Mouse (Mus musculus) retina, postnatal 7 days (tissue): ENCODE results near the gene Ptprb.
A peak's percentile ranks its signal among the peaks of the same experiment; 100 is the strongest.

Experiments used
- DNase-seq: peaks from one replicate; pipeline ENCODE4 v3.0.0-alpha.2; 2012; ENCODE audit warnings: low read depth, low spot score

The Ptprb gene

DNA sequence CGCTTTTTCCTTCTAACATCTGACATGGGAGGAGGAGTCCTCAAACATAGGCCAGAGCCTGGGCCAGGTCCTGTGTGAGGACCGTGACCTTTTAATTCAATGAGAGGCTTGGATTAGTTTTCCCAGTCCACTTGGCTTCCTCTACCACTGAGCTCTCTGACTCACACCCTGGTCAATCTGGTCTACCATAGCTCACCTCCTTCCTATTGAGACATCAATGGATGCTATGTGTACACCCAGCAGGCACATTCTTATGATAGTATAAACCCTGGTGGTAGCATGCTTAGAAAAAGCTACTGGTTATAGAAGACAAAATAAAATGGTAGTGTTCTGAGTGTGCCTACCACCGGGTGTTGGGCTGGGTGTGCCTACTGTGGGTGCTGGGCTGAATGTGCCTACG, 21.1 kb downstream of the Ptprb start:
- DNase-seq = no peak

DNA sequence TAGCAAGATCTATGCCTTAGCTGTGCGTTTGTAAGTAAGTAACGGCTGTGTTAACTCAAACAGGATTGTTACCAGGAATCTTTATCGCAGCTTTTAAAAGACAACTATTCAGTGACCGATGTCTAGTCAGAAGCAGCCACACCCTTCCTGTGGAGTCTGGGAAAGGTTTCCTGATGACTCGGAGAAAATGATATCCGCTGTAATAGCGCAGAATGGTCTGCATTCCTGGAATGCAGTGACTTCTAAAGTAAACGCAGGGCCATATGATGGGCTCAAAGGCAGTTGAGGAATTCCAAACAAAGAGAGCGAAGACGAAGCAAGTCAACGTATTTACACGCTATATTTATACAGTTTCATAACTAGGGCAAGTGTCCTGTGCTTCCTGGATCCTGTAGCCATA, 22.5 kb downstream of the Ptprb start:
- DNase-seq = no peak

DNA sequence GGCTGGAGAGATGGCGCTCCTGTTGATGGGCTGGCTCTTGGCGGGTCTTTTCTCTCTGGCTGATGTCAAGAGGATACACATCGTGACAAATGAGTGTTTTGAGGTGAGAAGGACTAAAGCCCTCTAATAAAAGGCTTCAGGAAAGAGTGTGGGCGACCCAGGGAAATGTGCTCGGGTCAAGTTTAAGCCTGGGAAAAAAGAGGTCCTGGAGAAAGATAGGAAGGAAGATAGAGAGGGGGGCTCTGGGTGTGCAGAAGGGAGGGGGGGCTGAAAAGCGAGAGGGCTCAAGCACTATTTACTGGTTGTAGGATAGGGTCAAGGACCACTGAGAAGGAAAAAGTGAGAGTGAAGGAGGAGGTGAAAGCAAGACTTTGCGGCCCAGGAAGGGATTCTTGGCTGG, 25.5 kb downstream of the Ptprb start:
- no peak for DNase-seq

DNA sequence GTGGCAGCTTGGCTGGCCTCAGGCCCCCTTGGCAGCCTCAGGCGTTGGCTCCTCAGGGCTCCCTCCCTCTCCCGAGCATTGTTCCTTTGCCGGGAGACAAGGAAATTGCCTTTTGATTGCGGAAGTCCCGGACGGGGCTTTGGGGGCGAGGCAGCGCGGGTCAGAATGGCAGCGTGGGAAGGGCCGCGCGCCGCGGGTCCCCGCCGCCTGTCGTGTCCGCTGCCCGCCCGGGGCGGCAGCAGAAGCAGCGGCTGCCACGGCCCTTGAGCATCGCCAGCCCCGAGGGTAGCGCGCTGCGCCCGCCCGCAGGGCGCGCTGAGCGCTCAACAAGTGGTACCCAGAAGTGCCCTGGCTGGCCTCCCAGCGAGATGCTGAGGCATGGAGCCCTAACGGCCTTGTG, 25.9 kb downstream of the Ptprb start:
- no peak for DNase-seq

DNA sequence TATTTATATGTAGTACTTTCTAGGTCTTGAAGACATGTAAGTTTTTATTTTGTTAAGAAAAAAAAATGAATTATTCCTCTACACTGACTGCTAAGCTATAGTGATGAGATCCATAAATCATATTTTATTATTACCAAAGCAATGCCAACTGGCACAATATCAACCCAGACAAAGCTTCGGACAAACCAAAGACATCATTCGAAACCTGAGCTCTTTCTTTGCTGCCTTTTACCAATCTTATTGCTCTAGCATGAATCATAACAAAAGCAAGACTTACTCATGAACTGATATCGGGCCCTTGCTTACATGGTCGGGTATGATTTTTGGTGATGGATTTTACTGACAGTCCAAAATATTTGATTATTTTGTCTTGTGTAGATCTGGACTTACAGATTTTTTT, 29.0 kb downstream of the Ptprb start:
- DNase-seq = no peak

DNA sequence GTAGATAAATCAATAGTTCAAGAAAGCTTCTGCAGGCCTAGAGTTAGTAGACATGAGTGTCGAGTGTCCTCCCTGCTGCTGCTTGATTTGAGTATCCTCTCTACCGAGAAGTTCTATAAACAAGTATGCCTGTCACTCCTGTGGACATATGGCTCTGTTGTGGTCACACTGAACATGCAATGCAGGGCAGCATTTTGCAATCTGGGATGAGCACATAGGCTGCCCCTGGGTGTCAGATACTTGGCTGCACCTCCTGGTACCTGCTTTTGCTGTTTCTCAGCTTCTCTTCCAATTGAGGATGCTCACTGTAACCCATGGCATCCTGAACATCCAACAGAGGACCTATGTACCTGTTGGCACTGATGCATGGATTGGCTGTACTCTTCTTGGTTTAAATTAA, 34.1 kb downstream of the Ptprb start:
- DNase-seq = no peak

DNA sequence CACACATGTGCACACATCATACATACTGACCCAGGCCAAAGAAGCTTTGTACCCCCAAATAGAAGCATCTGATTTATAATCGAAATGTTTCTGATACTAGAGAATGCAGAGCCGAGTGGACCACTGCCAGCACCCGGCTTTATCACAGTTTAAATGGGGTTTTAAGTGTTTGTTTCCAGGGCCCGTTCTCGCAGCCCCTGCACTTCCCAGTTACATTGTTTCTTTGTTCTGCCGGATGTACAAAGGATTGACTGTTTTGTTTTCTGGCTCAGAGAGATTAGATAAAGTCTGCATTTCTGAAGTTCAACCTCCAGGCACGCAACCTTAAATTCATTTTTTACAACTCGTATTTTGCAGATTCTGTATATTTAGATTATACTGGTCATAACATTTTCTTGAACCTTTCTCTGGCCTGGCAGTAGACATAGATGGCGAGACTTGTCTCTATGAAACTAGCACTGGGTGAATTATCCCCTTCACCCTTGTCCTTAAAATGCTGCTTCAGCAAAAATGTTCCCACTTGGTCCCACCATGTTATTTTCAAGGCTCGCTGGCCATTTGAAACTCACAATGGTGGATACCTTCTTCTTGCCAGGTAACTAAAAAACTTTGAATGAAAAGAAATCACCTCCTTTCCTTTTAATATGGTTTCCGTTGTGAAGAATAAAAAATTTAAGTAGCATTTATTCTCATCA, 35.3 kb downstream of the Ptprb start:
- DNase-seq = no peak

DNA sequence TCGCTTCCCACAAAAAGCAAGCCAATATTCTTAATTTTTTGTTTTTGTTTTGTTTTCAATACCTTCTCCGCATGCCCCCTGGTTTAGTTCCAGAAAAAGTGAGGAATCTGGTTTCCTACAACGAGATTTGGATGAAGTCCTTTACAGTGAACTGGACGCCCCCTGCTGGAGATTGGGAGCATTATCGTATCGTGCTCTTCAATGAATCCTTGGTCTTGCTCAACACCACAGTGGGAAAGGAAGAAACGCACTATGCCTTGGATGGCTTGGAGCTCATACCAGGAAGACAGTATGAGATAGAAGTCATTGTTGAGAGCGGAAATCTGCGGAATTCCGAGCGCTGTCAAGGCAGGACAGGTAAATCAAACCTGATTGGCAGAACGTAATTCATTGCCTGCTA, 43.9 kb downstream of the Ptprb start:
- peak; percentile 56 for DNase-seq

DNA sequence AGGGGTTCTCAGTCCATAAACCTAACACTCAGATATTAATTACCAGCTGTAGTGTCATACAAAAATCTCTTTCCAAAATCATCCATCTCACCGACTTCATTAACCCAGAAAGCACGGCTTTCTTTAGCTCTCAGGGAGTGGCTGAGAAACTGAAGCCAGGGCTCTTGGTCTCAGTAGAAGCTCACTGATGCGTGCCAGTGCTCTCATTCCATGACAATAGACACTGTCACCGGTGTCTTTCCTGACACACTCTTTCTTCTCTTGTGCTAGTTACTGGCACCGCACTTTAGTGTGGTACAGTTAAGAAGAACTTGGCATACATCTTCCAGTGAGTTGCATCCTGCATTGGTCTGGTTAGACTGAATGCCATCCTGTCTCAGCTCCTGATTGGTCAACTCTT, 53.8 kb downstream of the Ptprb start:
- DNase-seq = no peak

DNA sequence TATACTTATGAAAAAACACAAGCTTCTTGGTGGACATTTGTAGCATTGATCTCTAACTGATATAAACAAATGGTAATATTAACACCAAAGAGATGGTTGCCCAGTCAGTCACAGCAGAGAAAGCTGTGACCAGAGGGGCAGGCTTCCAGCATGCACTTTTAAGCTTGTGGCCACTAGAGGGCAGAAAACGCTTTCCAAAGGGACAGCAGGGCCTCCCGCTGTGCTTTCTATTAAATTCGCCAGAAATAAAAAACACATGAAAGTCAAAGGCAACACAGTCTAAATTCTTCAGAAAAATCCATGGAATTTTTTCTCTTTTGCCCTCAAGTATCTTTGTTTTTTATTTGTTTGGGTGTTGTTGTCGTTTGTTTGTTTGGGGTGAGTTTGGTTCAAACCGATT, 55.1 kb downstream of the Ptprb start:
- peak; percentile 67 for DNase-seq

DNA sequence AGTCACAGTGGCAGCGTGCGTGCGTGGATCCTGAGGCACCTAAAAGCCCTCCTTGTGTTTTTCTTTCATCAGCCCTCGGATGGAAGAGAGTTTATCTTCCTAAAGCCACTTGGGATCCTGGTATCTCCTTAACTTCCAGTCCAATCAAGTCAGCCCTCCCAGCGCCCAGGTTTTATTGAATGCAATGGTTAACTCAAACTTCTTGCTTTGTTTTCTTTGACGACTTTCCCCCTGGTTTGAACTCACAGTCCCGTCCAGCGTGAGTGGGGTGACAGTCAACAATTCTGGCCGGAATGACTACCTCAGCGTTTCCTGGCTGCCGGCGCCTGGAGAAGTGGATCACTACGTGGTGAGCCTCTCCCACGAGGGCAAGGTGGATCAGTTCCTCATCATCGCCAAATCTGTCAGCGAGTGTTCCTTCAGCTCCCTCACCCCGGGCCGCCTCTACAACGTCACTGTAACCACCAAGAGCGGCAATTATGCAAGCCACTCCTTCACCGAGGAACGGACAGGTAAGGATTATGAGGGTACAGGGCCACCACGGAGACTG, 55.7 kb downstream of the Ptprb start:
- DNase-seq = no peak

DNA sequence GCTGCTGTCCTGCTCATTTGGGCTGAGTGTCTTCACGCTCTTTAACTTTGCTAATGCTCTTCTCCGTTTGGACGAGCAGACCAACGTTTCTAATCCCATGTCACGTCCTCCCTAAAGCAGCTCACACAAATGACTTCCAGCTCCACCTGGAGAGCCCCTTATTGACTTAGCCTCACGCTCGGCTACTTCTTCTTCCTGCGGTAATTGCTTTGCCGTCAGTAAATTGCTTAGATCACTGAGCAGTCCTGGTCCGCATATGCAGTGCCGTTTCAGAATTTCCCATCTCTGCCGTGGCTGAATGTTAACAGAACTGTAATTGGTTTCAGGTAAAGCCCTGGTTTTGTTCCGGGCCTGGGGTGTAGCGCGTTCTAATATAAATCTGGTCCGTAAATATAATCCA, 58.3 kb downstream of the Ptprb start:
- no peak for DNase-seq

DNA sequence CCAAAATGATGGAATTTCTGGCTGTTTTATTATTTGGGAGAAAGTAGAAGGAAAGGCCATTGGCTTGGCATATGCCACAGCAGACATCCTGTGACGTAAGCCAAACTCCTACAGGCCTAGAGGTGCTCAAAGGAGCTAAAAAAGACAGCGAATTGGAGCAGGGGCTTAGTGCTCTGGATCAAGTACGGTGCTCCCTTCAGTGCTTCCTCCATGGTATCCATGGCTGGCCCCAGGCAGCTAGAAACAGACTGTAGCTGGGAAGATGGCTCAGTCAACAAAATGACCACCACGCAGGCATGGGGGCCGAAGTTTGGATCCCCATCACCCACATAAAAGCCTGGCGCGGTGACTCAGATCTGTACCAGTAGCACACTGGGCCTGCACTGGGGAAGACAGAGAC, 58.8 kb downstream of the Ptprb start:
- no peak for DNase-seq

DNA sequence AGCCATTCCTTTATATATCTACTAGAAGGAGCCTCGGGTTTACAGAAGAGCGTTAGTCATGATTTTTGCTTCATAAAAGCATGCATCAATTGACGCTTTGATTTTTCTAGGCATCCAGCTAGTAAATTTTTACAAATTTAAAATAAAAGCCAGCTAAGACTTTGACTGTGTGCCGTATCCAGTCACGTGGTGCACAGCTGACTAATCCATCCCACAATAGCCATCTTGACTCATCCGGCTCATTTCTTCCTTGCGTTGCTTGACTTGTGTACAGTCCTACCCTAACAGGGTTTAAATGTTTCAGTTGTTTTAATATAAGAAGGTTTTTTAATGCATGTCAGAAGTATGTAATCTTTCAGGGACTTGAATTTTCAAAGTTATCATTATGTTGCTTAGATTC, 60.0 kb downstream of the Ptprb start:
- no peak for DNase-seq

DNA sequence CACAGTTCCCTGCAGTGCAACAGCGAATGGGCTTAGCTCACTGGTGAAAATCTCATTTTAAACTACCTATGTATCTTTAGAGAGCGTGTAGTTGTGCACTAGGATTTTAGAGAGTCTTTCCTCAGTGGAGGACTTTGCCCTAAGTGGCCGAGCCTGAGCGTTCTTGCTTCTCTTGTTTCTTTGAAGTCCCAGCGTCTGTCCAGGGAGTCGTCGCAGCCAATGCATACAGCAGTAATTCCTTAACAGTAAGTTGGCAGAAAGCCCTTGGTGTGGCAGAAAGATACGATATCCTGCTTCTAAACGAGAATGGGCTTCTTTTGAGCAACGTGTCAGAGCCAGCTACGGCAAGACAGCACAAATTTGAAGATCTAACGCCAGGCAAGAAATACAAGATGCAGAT, 65.9 kb downstream of the Ptprb start:
- no peak for DNase-seq

DNA sequence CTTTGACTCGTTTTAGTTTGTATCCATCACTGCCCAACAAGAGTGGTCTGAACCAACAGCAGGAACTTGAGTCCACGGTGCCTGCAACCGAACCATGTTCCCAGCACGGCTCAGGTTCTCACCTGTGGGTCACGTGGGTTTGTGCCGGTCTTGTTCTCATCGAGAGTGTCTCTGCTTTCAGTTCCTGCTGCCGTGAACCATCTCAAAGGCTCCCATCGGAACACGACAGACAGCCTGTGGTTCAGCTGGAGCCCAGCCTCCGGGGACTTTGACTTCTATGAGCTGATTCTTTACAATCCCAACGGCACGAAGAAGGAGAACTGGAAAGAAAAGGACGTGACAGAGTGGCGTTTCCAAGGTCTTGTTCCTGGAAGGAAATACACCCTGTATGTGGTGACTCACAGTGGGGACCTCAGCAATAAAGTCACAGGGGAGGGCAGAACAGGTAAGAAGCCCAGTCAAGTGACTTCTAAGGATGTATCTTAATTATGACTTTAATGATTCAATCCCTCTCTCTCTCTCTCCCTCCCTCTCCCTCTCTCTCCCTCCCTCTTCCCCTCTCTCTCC, 71.4 kb downstream of the Ptprb start:
- no peak for DNase-seq

DNA sequence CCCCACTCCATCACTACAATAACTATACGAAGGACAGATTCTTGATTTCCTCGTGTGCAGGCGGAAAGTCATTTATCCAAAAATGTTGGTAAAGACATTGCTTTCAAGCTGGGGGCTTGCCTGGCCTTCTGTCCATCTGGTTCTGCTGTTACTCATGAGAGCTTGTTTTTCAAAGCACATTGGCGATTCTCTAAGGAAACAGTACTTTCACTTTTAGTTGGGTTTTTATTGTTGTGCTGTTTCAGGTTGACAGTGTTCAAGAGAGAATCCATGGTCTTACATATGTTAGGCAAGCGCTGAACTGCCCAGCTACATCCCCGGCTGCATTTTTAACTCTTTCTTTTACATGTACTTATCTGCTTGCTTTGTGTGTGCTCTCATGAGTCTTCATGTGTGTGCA, 73.7 kb downstream of the Ptprb start:
- no peak for DNase-seq

DNA sequence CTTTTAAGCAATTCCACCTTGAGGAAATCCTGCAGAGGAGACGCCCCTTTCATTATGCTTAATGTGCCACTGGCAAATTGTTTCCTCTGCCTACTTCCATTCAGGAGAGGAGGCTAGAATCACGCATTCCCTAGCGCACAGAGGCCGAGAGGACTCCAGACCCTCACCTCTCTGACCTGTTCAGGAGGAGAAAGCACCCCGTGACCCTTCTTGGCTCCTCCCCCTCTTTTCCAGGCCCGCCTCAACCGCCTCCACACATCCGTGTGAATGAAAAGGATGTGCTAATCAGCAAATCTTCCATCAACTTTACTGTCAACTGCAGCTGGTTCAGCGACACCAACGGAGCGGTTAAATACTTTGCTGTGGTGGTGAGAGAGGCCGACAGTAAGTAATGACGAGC, 75.2 kb downstream of the Ptprb start:
- DNase-seq = no peak

DNA sequence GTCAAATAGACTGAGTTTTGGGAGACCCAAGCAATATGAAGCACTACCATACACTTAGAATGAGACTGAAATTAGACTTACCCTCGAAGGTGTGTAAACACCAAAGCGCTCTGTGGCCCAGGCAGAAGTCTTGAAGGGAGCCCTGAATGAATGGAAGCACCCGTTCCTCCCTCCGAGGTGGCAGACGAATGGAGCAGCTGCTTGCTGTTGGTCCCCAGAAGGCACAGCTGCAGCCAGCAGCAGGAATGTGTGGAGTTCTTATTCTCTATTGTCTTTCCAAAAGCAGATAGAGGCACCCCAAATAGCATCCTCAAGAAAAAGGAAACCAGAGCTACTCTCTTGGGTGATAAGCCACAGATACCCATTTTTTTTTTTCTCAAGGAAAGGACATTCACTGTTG, 79.0 kb downstream of the Ptprb start:
- DNase-seq = no peak

DNA sequence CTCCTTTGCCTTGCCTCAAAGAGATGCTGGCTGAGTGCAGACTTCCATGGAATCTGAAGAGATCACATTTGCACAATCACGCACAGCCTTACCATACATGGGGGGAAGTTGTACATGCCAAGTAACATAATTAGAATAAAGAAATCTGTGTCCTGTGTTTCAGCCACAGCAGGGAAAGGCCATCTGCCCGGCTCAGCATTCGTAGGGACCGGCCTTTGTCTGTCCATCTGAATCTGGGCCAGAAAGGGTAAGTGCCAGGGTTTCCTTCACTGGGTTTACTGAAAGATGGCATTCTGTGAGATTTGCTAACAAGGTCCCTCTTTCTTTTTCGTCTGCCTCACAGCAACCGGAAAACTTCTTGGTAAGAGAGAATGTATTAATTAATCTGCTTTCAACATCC, 86.9 kb downstream of the Ptprb start:
- DNase-seq = no peak

DNA sequence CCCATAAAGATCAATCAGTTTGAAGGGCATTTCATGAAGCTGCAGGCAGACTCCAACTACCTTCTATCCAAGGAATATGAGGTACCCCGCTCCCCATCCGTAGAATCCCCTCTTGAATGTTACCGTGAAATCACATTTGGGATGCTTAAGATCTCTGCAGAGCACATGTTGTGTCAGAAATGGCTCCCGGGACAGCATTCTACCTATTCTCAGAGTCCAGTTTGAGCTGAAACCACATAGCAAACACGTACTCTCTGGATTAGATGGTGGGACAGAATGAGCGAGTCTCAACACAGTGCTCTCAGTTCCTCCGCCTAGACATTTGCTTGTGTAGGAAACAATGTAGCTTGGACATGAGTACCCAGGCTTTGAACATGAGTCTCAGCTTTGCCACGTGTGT, 87.3 kb downstream of the Ptprb start:
- no peak for DNase-seq

DNA sequence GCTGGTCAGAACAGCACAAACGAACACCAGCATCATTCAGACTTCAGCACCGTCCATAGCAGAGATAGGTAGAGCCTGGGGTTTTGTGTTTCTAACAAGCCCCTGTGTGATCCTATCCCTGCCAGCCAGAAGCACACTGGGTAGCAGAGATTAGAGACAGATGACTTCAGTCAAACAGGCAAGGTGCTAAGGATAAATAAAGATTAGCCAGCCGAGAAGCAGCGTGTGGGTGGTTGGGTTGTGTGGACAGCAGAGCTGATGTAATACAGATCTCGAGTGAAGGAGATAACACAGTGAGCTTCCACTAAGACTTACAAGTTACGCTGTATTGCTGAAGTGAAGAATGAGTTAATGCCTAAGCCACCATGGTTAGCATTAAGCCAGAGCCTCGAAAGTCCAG, 89.4 kb downstream of the Ptprb start:
- no peak for DNase-seq

DNA sequence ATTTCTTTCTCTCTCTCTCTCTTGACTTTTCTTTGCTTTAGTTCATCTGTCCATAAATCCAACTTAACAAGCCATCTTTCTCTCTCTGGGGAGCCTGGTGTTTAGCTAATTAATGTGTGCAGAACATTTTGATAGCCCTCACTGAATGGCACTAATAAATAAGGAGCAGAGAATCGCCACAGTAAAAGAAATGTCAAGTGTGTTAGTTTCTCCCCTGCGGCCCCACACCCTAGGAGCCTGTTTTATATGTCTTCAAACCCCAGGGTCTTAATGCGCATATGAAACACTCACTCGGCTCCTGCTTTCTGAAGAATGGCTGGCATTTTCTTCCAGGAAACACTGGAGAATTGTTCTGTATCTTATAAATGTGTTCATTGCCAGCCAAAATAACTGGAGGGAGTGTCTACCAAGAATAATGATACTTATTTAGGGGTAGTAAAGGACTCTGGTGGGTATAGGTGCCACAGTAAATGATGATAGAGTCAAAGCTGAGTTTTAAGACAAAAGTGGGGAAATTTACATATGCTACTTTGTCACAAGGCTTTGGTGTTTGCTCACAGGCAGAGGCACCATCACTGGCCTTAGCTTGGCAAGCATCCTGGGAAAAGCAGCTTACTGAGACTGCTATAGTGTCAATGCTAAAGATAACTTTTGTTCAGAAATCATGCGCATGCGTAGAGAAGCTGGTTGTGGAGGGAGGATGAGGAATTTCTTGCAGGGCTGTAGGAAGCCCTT, 95.8 kb downstream of the Ptprb start:
- no peak for DNase-seq
